Mouse (Mus musculus): ENCODE results near the gene Slc12a1.

DNA sequence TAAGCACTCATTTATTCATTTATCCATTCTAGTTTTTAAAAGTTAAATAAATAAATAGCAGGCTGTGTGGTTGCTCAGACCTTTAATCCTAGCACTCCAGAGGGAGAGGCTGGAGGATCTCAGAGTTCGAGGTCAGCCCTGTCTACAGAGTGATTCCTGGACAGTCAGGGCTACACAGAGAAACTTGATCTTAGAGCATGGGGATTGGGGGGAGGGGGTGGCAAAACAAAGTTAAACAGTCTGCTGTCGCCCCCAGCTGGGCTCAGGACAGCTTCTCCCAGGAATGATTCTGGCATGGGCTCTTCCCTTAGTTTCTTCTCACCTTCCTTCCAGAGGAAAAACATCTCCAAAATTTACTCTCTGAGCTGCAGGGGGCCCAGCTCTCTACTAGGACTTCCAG is 3.2 kb downstream of the Slc12a1 start:
- no peak for TF ChIP-seq POLR2A (IDR thresholded peaks at IDR 0.05; ENCODE audit: low read depth, low read length)
- peak in 1 of 2 experiments; percentile 11; a peak in 1 of 4 replicates for TF ChIP-seq CTCF (conservative IDR thresholded peaks at IDR 0.05 in 1 of 2, IDR thresholded peaks at IDR 0.05 in 1 of 2; ENCODE audit: low read depth in 2 of 2, low read length in 2 of 2)
- no peak for TF ChIP-seq RCOR1 (conservative IDR thresholded peaks at IDR 0.05; ENCODE audit: low read depth, low read length)
- no peak for TF ChIP-seq BHLHE40 (IDR thresholded peaks at IDR 0.05; ENCODE audit: low read depth, low read length)

All from CH12.LX (cell line).